Mouse (Mus musculus): ENCODE measurements around the gene Ttc7. TPM values are rescaled to one million over a fixed set of nuclear protein-coding genes. Genes with fewer than 3 reads are reported as not detected.

The Ttc7 gene
- polyA plus RNA-seq, 1 experiment from 2014 or later, result 5.4 TPM

- H3K4me1 ChIP-seq, result peaks cover 74% of the 10 kb centered on the region
- no peak for DNase-seq (ENCODE audit: low spot score)
- H3K4me3 ChIP-seq, result no peak overlapping the region
- H3K27me3 ChIP-seq (ENCODE audit: low read depth, poor library complexity, severe bottlenecking), result no peaks in the 10 kb centered on the region
- WGBS, result 28% methylated on average over 16 of the region's 16 CpGs
- peak overlapping the region; percentile 68 for H3K27ac ChIP-seq (replicated peaks)
- no peaks in the 10 kb centered on the region for H3K36me3 ChIP-seq
- H3K9me3 ChIP-seq (replicated peaks), result no peaks in the 10 kb centered on the region
Observed at GRCm38 (mm10) chr17:87352106-87352897, 69.6 kb downstream of the Ttc7 start.

DNA sequence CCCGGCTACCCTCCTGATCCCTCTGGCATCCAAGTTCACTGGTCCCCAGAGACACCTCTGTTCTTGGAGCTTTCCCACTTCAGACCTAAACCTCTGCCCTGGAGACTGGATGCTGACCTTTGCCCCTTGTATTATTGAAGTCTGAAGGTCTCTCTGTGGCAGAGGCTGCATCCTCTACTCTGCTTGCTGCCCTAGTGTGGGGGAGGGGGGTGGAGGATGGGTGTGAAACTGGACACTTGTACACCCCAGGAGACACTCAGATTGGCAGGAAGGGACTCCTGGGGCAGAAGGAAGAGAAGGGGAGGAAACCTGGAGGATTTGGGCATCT lies 70.2 kb downstream of the Ttc7 start:
- Histone ChIP-seq H3K36me3 (no peaks in the 10 kb centered on the region), H3K9me3 (replicated peaks) (no peaks in the 10 kb centered on the region), H3K27ac (replicated peaks) (peak overlapping the region; percentile 68), H3K27me3 (ENCODE audit: low read depth, poor library complexity, severe bottlenecking) (no peaks in the 10 kb centered on the region), H3K4me3 (no peak overlapping the region), H3K4me1 (peaks cover 79% of the 10 kb centered on the region)
- peak; percentile 55 for DNase-seq (ENCODE audit: low spot score)
- 5% methylated on average over 1 of the region's 1 CpGs for WGBS

DNA sequence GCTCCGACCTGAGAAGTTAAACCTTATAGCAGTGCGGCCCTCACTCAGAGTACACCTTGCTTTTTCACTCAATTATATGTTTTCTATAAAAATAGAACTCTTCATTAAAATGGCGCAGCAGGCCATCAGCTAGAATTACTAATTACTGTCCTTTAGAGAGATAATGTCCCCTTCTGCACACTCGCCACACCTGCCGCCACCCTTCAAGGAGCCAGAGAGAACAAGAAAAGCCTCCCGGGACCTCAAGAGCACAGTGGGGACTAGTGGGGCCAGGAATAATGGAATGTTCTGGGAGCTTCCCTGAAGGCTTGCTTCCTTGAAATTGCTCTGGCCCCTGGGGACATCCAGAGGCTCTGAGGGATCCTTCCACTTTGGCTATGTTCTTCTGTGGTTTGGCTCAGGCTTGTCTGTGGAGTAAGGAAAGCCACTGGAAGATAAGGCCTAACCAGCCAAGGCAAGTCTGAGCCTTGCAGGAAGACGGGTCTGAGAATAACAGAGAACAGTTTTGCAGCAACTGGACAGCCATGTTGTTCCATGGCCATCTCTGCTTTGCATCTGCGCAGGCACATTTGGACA lies 71.1 kb downstream of the Ttc7 start:
- Histone ChIP-seq H3K27me3 (ENCODE audit: low read depth, poor library complexity, severe bottlenecking) (no peaks in the 10 kb centered on the region), H3K4me3 (no peak overlapping the region), H3K36me3 (no peaks in the 10 kb centered on the region), H3K27ac (replicated peaks) (peak overlapping the region; percentile 68; the same call in 1 of the 2 replicates), H3K9me3 (replicated peaks) (no peaks in the 10 kb centered on the region), H3K4me1 (peaks cover 73% of the 10 kb centered on the region)
- WGBS, result 86% methylated on average over 8 of the region's 8 CpGs
- DNase-seq (ENCODE audit: low spot score), result no peak

- Histone ChIP-seq H3K9me3 (replicated peaks) (no peaks in the 10 kb centered on the region), H3K27ac (replicated peaks) (no peak overlapping the region), H3K27me3 (ENCODE audit: low read depth, poor library complexity, severe bottlenecking) (no peaks in the 10 kb centered on the region), H3K4me1 (peaks cover 64% of the 10 kb centered on the region), H3K4me3 (no peak overlapping the region), H3K36me3 (no peaks in the 10 kb centered on the region)
- no peak for DNase-seq (ENCODE audit: low spot score)
- 90% methylated on average over 8 of the region's 8 CpGs for WGBS
Observed at GRCm38 (mm10) chr17:87355456-87355855, 72.8 kb downstream of the Ttc7 start.

GRCm38 (mm10) chr17:87356261-87356660 lies 73.6 kb downstream of the Ttc7 start:
- 84% methylated on average over 5 of the region's 5 CpGs for WGBS
- Histone ChIP-seq H3K4me3 (no peak overlapping the region), H3K4me1 (peaks cover 63% of the 10 kb centered on the region)

DNA sequence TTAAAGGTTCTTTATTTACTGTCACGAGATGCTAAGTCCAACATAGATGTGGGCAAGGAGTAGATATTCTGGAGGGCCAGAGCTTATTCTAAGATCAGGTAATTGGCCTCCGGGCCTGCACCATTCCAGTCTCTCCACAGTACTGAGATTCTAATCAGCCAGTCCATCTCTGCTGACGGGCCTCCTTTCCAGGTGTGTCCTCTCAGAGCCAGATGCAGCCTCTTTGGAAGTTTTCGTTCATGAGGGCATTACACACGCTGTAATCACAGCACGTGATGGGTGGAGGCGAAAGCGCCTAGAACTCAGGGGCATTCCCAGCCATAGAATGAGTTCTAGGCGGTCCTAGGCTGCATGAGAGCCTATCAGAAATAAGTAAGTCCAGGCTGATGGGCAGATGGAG lies 74.8 kb downstream of the Ttc7 start:
- Histone ChIP-seq H3K27me3 (ENCODE audit: low read depth, poor library complexity, severe bottlenecking) (no peaks in the 10 kb centered on the region), H3K27ac (replicated peaks) (no peak overlapping the region), H3K9me3 (replicated peaks) (no peaks in the 10 kb centered on the region), H3K4me3 (no peak overlapping the region), H3K4me1 (peaks cover 57% of the 10 kb centered on the region), H3K36me3 (no peaks in the 10 kb centered on the region)
- WGBS, result 92% methylated on average over 9 of the region's 9 CpGs
- DNase-seq (ENCODE audit: low spot score), result no peak

More at GRCm38 (mm10) chr17:87356261-87356660, 73.6 kb downstream of the Ttc7 start:
- no peaks in the 10 kb centered on the region for H3K9me3 ChIP-seq (replicated peaks)
- peak overlapping the region; percentile 17; the same call in 1 of the 2 replicates for H3K27ac ChIP-seq (replicated peaks)
- no peaks in the 10 kb centered on the region for H3K36me3 ChIP-seq
- H3K27me3 ChIP-seq (ENCODE audit: low read depth, poor library complexity, severe bottlenecking), result no peaks in the 10 kb centered on the region
- DNase-seq (ENCODE audit: low spot score), result no peak

GRCm38 (mm10) chr17:87361132-87361531 lies 78.4 kb downstream of the Ttc7 start:
- H3K4me3 ChIP-seq, result no peak overlapping the region
- H3K36me3 ChIP-seq, result no peaks in the 10 kb centered on the region
- H3K4me1 ChIP-seq, result peaks cover 49% of the 10 kb centered on the region
- no peaks in the 10 kb centered on the region for H3K9me3 ChIP-seq (replicated peaks)
- H3K27ac ChIP-seq (replicated peaks), result peak overlapping the region; percentile 38
- H3K27me3 ChIP-seq (ENCODE audit: low read depth, poor library complexity, severe bottlenecking), result no peaks in the 10 kb centered on the region
- WGBS, result 45% methylated on average over 3 of the region's 3 CpGs
- no peak for DNase-seq (ENCODE audit: low spot score)

DNA sequence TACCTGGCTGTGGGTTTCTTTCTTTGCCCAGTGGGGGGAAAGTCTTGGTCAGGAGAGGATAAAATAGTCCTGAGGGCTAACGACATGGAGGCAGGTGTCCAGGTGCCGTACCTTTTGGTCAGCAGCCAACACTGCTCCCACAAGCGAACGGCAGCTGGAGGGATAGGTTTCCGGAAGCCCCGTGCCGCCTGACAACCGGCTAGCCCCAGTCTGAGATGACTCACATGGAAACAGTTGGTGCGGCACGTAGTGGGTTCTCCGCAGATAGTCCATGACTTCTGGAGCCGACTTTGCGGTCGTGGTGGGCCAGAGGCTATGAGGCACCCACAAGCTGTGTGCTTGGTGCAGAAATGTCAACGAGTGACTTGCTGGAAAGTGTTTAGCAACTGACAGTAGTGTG lies 81.4 kb downstream of the Ttc7 start:
- 95% methylated on average over 15 of the region's 15 CpGs for WGBS

DNA sequence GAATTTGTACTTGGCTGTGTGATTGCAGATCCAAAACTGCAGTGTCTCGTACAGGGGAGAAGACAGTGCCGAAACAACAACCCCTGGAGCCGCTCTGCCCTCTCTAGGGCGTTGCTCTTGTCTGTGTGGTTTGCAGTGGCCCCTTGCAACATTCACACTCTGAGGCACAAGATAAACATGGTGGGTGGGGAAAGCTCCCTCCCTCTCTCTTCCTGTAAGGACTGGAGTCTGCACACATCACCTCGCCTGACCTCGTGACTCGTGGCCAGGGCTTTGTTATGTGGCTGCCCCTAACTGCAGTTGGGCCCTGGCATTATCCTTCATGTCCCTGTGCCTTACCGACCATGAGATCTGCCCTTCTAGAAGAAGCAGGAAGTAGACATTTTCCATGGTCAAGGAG lies 82.6 kb downstream of the Ttc7 start:
- 67% methylated on average over 8 of the region's 8 CpGs for WGBS
- no peaks in the 10 kb centered on the region for H3K27me3 ChIP-seq (ENCODE audit: low read depth, poor library complexity, severe bottlenecking)
- H3K4me1 ChIP-seq, result peaks cover 74% of the 10 kb centered on the region

More for the DNA sequence above, 81.4 kb downstream of the Ttc7 start:
- Histone ChIP-seq H3K27me3 (ENCODE audit: low read depth, poor library complexity, severe bottlenecking) (no peaks in the 10 kb centered on the region), H3K27ac (replicated peaks) (no peak overlapping the region), H3K9me3 (replicated peaks) (no peaks in the 10 kb centered on the region), H3K36me3 (no peaks in the 10 kb centered on the region), H3K4me1 (peaks cover 69% of the 10 kb centered on the region), H3K4me3 (no peak overlapping the region)
- DNase-seq (ENCODE audit: low spot score), result no peak

DNA sequence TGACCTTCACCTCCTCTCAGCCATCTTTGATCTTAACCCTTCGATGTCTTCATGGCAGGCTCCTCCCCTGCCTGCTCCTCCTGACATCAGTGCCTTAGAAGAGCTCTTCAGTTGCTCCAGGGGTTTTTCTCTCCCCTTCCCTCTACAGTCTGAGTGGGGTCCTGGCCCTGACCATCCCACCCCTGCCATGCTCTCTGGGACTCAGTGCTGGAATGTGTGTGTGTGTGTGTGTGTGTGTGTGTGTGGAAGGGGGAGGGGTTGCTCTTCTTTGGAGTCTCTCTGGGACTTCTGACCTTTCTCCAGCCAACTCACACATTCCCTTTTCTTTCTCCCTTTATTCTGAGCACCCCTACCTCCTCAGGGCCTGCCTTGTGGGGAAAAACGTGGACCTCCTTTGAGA lies 83.8 kb downstream of the Ttc7 start:
- Histone ChIP-seq H3K27me3 (ENCODE audit: low read depth, poor library complexity, severe bottlenecking) (no peaks in the 10 kb centered on the region), H3K27ac (replicated peaks) (peak overlapping the region; percentile 72; the same call in 1 of the 2 replicates), H3K4me3 (no peak overlapping the region), H3K36me3 (no peaks in the 10 kb centered on the region), H3K9me3 (replicated peaks) (no peaks in the 10 kb centered on the region), H3K4me1 (peaks cover 68% of the 10 kb centered on the region)
- DNase-seq (ENCODE audit: low spot score), result no peak
- 20% methylated on average over 2 of the region's 2 CpGs for WGBS

More for the DNA sequence above, 82.6 kb downstream of the Ttc7 start:
- H3K27ac ChIP-seq (replicated peaks), result peak overlapping the region; percentile 38; the same call in 1 of the 2 replicates
- DNase-seq (ENCODE audit: low spot score), result no peak
- H3K9me3 ChIP-seq (replicated peaks), result no peaks in the 10 kb centered on the region
- H3K36me3 ChIP-seq, result no peaks in the 10 kb centered on the region
- no peak overlapping the region for H3K4me3 ChIP-seq

DNA sequence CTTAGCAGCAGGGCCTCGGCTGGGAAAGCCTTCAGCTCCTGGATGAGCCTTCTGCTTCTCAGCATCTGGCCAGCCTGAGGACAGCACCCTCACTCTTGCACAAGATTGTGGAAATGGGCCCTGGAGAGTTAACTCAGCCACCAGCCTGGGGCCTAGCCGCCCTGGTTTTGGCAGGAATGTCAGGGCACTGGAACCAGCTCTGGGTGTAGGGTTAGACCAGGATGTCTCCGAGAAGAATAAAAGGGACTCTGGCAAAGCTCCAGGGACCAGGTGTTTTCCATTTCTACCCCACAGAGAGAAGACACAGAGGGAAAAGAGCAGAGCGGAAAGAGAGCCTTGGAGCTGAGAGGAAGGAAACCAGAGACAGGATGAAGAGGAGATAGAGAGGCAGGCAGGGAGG lies 84.5 kb downstream of the Ttc7 start:
- H3K27ac ChIP-seq (replicated peaks), result peak overlapping the region; percentile 72
- no peaks in the 10 kb centered on the region for H3K36me3 ChIP-seq
- peaks cover 66% of the 10 kb centered on the region for H3K4me1 ChIP-seq
- H3K9me3 ChIP-seq (replicated peaks), result no peaks in the 10 kb centered on the region
- DNase-seq (ENCODE audit: low spot score), result no peak
- no peaks in the 10 kb centered on the region for H3K27me3 ChIP-seq (ENCODE audit: low read depth, poor library complexity, severe bottlenecking)
- no peak overlapping the region for H3K4me3 ChIP-seq
- WGBS, result 44% methylated on average over 4 of the region's 4 CpGs

- H3K4me1 ChIP-seq, result peaks cover 68% of the 10 kb centered on the region
- H3K27me3 ChIP-seq (ENCODE audit: low read depth, poor library complexity, severe bottlenecking), result no peaks in the 10 kb centered on the region
- H3K36me3 ChIP-seq, result no peaks in the 10 kb centered on the region
- peak overlapping the region; percentile 72 for H3K27ac ChIP-seq (replicated peaks)
- no peak for DNase-seq (ENCODE audit: low spot score)
- 73% methylated on average over 3 of the region's 3 CpGs for WGBS
- H3K9me3 ChIP-seq (replicated peaks), result no peaks in the 10 kb centered on the region
- no peak overlapping the region for H3K4me3 ChIP-seq
Observed at GRCm38 (mm10) chr17:87367640-87368039, 85.0 kb downstream of the Ttc7 start.

DNA sequence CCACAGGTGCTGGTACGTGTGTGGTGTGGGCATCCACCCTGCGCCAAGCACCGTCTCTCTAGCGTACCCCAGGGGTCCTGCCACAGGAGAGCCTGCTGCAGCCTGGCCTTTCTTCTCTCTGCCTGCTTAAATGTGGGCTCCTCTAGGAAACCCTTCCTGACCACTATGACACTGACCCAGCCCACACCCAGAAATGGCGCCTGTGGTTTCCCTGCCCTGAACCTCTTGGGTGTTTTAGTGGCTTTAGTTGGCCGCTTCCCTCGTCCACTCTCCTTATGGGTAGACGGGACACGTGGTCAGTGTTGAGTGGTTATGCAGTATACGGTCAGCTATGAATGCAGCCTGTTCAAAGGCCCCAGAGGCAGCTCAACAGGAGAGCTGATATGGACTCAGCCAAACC lies 85.8 kb downstream of the Ttc7 start:
- H3K27me3 ChIP-seq (ENCODE audit: low read depth, poor library complexity, severe bottlenecking), result no peaks in the 10 kb centered on the region
- H3K36me3 ChIP-seq, result no peaks in the 10 kb centered on the region
- no peaks in the 10 kb centered on the region for H3K9me3 ChIP-seq (replicated peaks)
- WGBS, result 88% methylated on average over 10 of the region's 10 CpGs
- no peak overlapping the region for H3K4me3 ChIP-seq
- peak overlapping the region; percentile 72 for H3K27ac ChIP-seq (replicated peaks)
- H3K4me1 ChIP-seq, result peaks cover 65% of the 10 kb centered on the region
- no peak for DNase-seq (ENCODE audit: low spot score)

Data from midbrain, embryonic 10.5 days (tissue).